Mouse (Mus musculus): ENCODE measurements at regions not wholly inside any gene's neighbourhood (a gene's known extent, or its start where the extent isn't known, plus 50 kb on each side); places are given as distances from the start of the nearest gene placed in this dataset.

GRCm38 (mm10) chr3:149219381-149220303 is 229.3 kb upstream of the Adgrl2 start:
- no peak for DNase-seq (ENCODE audit: low spot score)
- no peaks in the 10 kb centered on the region for H3K36me3 ChIP-seq (replicated peaks)
- no peak for ATAC-seq (ENCODE audit: extremely low read depth, insufficient number of reproducible peaks, low FRiP score, poor library complexity, severe bottlenecking)
- peaks cover 28% of the 10 kb centered on the region for H3K9me3 ChIP-seq (replicated peaks)
- H3K27me3 ChIP-seq (ENCODE audit: insufficient read depth, low read length), result no peaks in the 10 kb centered on the region
- no peaks in the 10 kb centered on the region for H3K4me1 ChIP-seq (ENCODE audit: insufficient read depth, low read depth, low read length)
- H3K4me3 ChIP-seq (ENCODE audit: low read depth, low read length), result no peak overlapping the region
- TF ChIP-seq GATA2 (IDR thresholded peaks at IDR 0.05; ENCODE audit: borderline replicate concordance, low read depth, low read length), result no peak
- TF ChIP-seq GATA1 (IDR thresholded peaks at IDR 0.05; ENCODE audit: borderline replicate concordance, low read length), result no peak
- no peak for TF ChIP-seq CTCF (IDR thresholded peaks at IDR 0.05; ENCODE audit: low read depth, low read length)
- TF ChIP-seq TAL1 (conservative IDR thresholded peaks at IDR 0.05; ENCODE audit: low read depth, low read length), result no peak
- TF ChIP-seq POLR2AphosphoS5 (IDR thresholded peaks at IDR 0.05; ENCODE audit: insufficient replicate concordance, low read depth, low read length), result no peak

GRCm38 (mm10) chr3:149217916-149218803 is 227.8 kb upstream of the Adgrl2 start:
- Histone ChIP-seq H3K36me3 (replicated peaks) (no peaks in the 10 kb centered on the region), H3K27me3 (ENCODE audit: insufficient read depth, low read length) (no peaks in the 10 kb centered on the region), H3K4me3 (ENCODE audit: low read depth, low read length) (no peak overlapping the region), H3K4me1 (ENCODE audit: insufficient read depth, low read depth, low read length) (no peaks in the 10 kb centered on the region), H3K9me3 (replicated peaks) (peaks cover 32% of the 10 kb centered on the region)
- DNase-seq (ENCODE audit: low spot score) (no peak), ATAC-seq (ENCODE audit: extremely low read depth, insufficient number of reproducible peaks, low FRiP score, poor library complexity, severe bottlenecking) (no peak)
- TF ChIP-seq TAL1 (conservative IDR thresholded peaks at IDR 0.05; ENCODE audit: low read depth, low read length) (no peak), GATA1 (IDR thresholded peaks at IDR 0.05; ENCODE audit: borderline replicate concordance, low read length) (no peak), GATA2 (IDR thresholded peaks at IDR 0.05; ENCODE audit: borderline replicate concordance, low read depth, low read length) (no peak)

- ATAC-seq (ENCODE audit: extremely low read depth, insufficient number of reproducible peaks, low FRiP score, poor library complexity, severe bottlenecking), result no peak
- DNase-seq (ENCODE audit: low spot score), result no peak
- H3K4me1 ChIP-seq (ENCODE audit: insufficient read depth, low read depth, low read length), result no peaks in the 10 kb centered on the region
- no peaks in the 10 kb centered on the region for H3K36me3 ChIP-seq (replicated peaks)
- H3K4me3 ChIP-seq (ENCODE audit: low read depth, low read length), result no peak overlapping the region
- H3K27me3 ChIP-seq (ENCODE audit: insufficient read depth, low read length), result no peaks in the 10 kb centered on the region
- TF ChIP-seq CTCF (IDR thresholded peaks at IDR 0.05; ENCODE audit: low read depth, low read length), result no peak
- TF ChIP-seq GATA2 (IDR thresholded peaks at IDR 0.05; ENCODE audit: borderline replicate concordance, low read depth, low read length), result no peak
- TF ChIP-seq GATA1 (IDR thresholded peaks at IDR 0.05; ENCODE audit: borderline replicate concordance, low read length), result no peak
- TF ChIP-seq POLR2AphosphoS5 (IDR thresholded peaks at IDR 0.05; ENCODE audit: insufficient replicate concordance, low read depth, low read length), result no peak
- no peak for TF ChIP-seq TAL1 (conservative IDR thresholded peaks at IDR 0.05; ENCODE audit: low read depth, low read length)
- peaks cover 27% of the 10 kb centered on the region for H3K9me3 ChIP-seq (replicated peaks)
These were observed 226.5 kb upstream of the Adgrl2 start for GRCm38 (mm10) chr3:149216759-149217400.

- Histone ChIP-seq H3K9me3 (replicated peaks) (peaks cover 30% of the 10 kb centered on the region), H3K36me3 (replicated peaks) (no peaks in the 10 kb centered on the region), H3K4me1 (ENCODE audit: insufficient read depth, low read depth, low read length) (no peaks in the 10 kb centered on the region), H3K27me3 (ENCODE audit: insufficient read depth, low read length) (no peaks in the 10 kb centered on the region), H3K4me3 (ENCODE audit: low read depth, low read length) (no peak overlapping the region)
- TF ChIP-seq GATA1 (IDR thresholded peaks at IDR 0.05; ENCODE audit: borderline replicate concordance, low read length) (no peak), CTCF (IDR thresholded peaks at IDR 0.05; ENCODE audit: low read depth, low read length) (no peak), GATA2 (IDR thresholded peaks at IDR 0.05; ENCODE audit: borderline replicate concordance, low read depth, low read length) (no peak), POLR2AphosphoS5 (IDR thresholded peaks at IDR 0.05; ENCODE audit: insufficient replicate concordance, low read depth, low read length) (no peak), TAL1 (conservative IDR thresholded peaks at IDR 0.05; ENCODE audit: low read depth, low read length) (no peak)
- ATAC-seq (ENCODE audit: extremely low read depth, insufficient number of reproducible peaks, low FRiP score, poor library complexity, severe bottlenecking), result no peak
- DNase-seq (ENCODE audit: low spot score), result no peak
These were observed 225.3 kb upstream of the Adgrl2 start for GRCm38 (mm10) chr3:149215691-149216090.

GRCm38 (mm10) chr3:149211909-149212308 is 221.6 kb upstream of the Adgrl2 start:
- H3K36me3 ChIP-seq (replicated peaks), result no peaks in the 10 kb centered on the region
- TF ChIP-seq GATA1 (IDR thresholded peaks at IDR 0.05; ENCODE audit: borderline replicate concordance, low read length) (no peak), POLR2AphosphoS5 (IDR thresholded peaks at IDR 0.05; ENCODE audit: insufficient replicate concordance, low read depth, low read length) (no peak), TAL1 (conservative IDR thresholded peaks at IDR 0.05; ENCODE audit: low read depth, low read length) (no peak), GATA2 (IDR thresholded peaks at IDR 0.05; ENCODE audit: borderline replicate concordance, low read depth, low read length) (no peak), CTCF (IDR thresholded peaks at IDR 0.05; ENCODE audit: low read depth, low read length) (no peak)
- H3K4me1 ChIP-seq (ENCODE audit: insufficient read depth, low read depth, low read length), result no peaks in the 10 kb centered on the region
- no peak for DNase-seq (ENCODE audit: low spot score)
- H3K9me3 ChIP-seq (replicated peaks), result peaks cover 28% of the 10 kb centered on the region
- no peak overlapping the region for H3K4me3 ChIP-seq (ENCODE audit: low read depth, low read length)
- no peak for ATAC-seq (ENCODE audit: extremely low read depth, insufficient number of reproducible peaks, low FRiP score, poor library complexity, severe bottlenecking)
- H3K27me3 ChIP-seq (ENCODE audit: insufficient read depth, low read length), result no peaks in the 10 kb centered on the region
